Mouse (Mus musculus): ENCODE measurements around the gene Otop2. TPM values are rescaled to one million over a fixed set of nuclear protein-coding genes. Genes with fewer than 3 reads are reported as not detected.

Otop2 gene
- total RNA-seq, 2 experiments from 2014 or later, result not detected

- DNase-seq (ENCODE audit: low spot score), result no peak
Measured at GRCm38 (mm10) chr11:115381276-115381675, 74.3 kb downstream of the Otop2 start.

Other genes starting within 250 kb of the Otop2 start
- not detected for gene Cd300e, start 245.0 kb upstream of the Otop2 start, total RNA-seq (2021)
- under 1 TPM in 1 of 2 experiments, not detected in 1; 0.36 TPM for gene Rab37, start 215.7 kb upstream of the Otop2 start, total RNA-seq (2021)
- gene Cd300lf, start 173.2 kb upstream of the Otop2 start, total RNA-seq (2021), result not detected
- gene Slc9a3r1, start 143.8 kb upstream of the Otop2 start, total RNA-seq (2021), result 1 to 10 TPM; 1.6 to 1.9 TPM
- 1 to 10 TPM; 7.5 to 7.9 TPM for gene Tmem104, start 119.7 kb upstream of the Otop2 start, total RNA-seq (2021)
- gene Nat9, start 119.3 kb upstream of the Otop2 start, total RNA-seq (2021), result 10 to 100 TPM; 12.6 to 20.2 TPM
- under 1 TPM; 0.05 to 0.14 TPM for gene Grin2c, start 39.9 kb upstream of the Otop2 start, total RNA-seq (2021)
- 1 to 10 TPM; 3.2 TPM for gene Fdxr, start 30.1 kb upstream of the Otop2 start, total RNA-seq (2021)
- 1 to 10 TPM; 4.7 to 6.0 TPM for gene Fads6, start 9.5 kb upstream of the Otop2 start, total RNA-seq (2021)
- gene Ush1g, start 14.9 kb downstream of the Otop2 start, total RNA-seq (2021), result under 1 TPM; 0.16 to 0.19 TPM
- not detected for gene Otop3, start 27.6 kb downstream of the Otop2 start, total RNA-seq (2021)
- under 1 TPM; 0.81 to 0.96 TPM for gene Hid1, start 60.6 kb downstream of the Otop2 start, total RNA-seq (2021)
- 1 to 10 TPM; 1.2 to 1.5 TPM for gene Cdr2l, start 74.8 kb downstream of the Otop2 start, total RNA-seq (2021)
- gene Mrpl58, start 96.6 kb downstream of the Otop2 start, total RNA-seq (2021), result 10 to 100 TPM; 90.3 to 95.5 TPM
- 100 to 1,000 TPM; 772 to 857 TPM for gene Atp5h, start 112.8 kb downstream of the Otop2 start, total RNA-seq (2021)
- 10 to 100 TPM; 15.9 to 17.7 TPM for gene Kctd2, start 113.0 kb downstream of the Otop2 start, total RNA-seq (2021)
- not detected for gene Trim80, start 133.4 kb downstream of the Otop2 start, total RNA-seq (2021)
- gene Slc16a5, start 155.3 kb downstream of the Otop2 start, total RNA-seq (2021), result not detected
- 1 to 10 TPM in 1 of 2 experiments, under 1 TPM in 1; 0.82 to 1.3 TPM for gene Armc7, start 168.5 kb downstream of the Otop2 start, total RNA-seq (2021)
- 1 to 10 TPM; 6.2 to 6.8 TPM for gene Nt5c, start 184.7 kb downstream of the Otop2 start, total RNA-seq (2021)
- gene Jpt1, start 207.2 kb downstream of the Otop2 start, total RNA-seq (2021), result 10 to 100 TPM; 49.7 to 52.4 TPM
- 100 to 1,000 TPM; 146 TPM for gene Sumo2, start 229.1 kb downstream of the Otop2 start, total RNA-seq (2021)

All from gastrocnemius, adult 18-20 months (tissue).